Mouse (Mus musculus) small intestine, adult 2 months (tissue): ENCODE measurements around the gene Fam205c.

Source experiments
- CTCF ChIP-seq: fragments of 200-500 bp; IDR thresholded peaks from 2 replicates; pipeline ENCODE4 v1.5.1; 2012; ENCODE audit warnings: low read depth, mild to moderate bottlenecking, control low read depth, inconsistent platforms, low read length, moderate library complexity, mixed read lengths; ENCODE audit not compliant: insufficient replicate concordance, insufficient read length; ENCODE audit errors: extremely low read depth
- POLR2A ChIP-seq: fragments of 200-500 bp; IDR thresholded peaks from 2 replicates; pipeline ENCODE4 v1.6.1; 2012; ENCODE audit warnings: low read depth, mild to moderate bottlenecking, control low read depth, inconsistent platforms, low read length, moderate library complexity

GRCm38 (mm10) chr4:42917402-42917774 is 43.4 kb upstream of the Fam205c start:
- TF ChIP-seq CTCF (no peak), POLR2A (no peak)
